Mouse (Mus musculus): Measurements from ENCODE around the gene 9130230L23Rik.

The 9130230L23Rik gene

GRCm38 (mm10) chr5:66004134-66004925 is at the start of gene 9130230L23Rik:
9130230L23Rik (minus strand) TSS chr5:66004285.
- DNase-seq, result no peak

DNA sequence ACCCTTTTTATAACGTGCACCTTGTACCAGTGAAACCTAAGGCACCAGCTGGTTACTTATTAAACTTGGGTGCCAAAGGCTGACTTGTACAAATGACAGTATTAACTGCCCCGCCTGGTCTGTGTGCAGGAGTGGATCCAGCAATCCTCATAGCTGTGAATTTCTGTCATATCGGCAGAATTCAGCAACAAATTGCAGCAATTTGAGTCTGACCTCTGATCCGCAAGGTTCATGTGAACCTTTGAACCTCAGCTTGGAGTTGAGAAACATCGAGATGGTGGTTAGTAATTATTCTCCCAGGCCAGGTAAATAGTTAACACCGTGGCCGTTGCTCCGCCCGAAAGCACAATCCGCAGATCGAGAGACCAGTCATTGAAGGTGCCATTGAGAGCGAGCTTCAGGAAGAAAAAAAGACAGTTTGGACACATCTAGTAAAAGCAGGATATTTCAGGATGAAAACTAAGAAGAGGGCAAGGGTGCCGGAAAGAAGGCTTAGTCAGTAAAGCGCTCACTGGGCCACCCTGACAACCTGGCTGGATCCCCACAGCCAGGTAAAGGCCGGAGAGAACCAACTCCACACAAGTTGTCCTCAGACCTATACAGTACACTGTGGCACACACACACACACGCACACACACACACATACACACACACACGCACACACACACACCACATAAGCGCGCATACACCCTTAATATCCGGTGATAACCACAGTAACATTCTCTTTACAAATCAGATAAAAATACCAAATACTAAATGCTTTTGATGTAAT is 48.9 kb upstream of the 9130230L23Rik start:
- peak; percentile 76 to 94 for DNase-seq

DNA sequence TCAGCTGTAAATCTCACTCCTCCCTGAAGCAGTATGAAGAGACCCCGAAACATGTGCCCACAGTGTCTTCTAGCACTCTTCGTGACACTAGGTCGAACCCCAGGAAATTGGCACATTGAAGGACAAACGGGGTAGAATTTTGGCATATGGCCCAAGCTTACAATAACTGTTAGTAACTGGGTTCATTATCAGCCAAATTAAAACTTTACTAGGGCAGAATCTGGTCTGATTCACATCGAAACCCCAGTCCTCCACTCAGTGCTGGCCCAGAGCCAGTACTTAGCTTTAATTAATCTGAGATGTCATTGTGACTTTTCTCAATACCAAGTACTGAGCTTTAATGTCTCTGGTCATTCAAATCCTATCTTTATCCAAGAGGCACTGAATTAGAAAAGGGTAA is 46.8 kb upstream of the 9130230L23Rik start:
- peak in 1 of 2 experiments; percentile 61 for DNase-seq

DNA sequence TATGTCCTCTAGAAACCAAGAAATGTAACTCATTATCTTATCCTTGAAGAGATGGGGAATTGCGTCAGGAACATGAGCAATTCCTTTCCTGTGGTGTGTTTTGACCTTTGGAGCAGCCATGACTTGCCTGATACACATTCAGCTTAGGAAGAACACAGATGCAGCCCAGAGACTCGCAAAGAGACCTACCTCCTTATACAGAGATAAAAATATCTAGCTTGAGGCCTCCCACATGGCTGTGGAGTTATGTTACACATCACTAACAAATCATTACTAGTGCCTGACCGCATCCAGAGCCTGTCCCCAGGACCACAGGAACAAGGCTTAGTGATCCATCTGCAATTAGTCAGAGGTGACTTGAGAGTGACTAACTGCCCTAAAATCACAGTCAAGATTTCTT is 42.3 kb upstream of the 9130230L23Rik start:
- no peak for DNase-seq

DNA sequence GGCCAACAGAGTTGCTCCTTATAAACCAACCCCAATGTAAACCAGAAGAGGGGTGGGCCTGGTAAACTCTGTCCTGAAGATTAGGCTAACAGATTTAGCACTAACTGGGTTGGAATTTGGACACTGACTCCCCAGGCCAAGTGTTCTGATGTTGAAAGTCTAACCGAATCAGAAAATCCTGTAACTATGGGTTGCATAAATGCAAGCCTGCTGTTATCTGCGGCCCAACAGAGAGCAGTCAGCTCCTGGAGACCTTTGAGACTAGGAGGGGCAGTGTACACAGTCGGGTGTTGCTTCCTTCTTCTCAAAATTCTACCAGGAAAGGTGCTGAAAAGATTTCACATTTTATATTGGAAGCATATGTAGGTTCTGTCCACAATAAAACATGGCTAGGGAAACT is 39.8 kb upstream of the 9130230L23Rik start:
- peak in 1 of 2 experiments; percentile 66 for DNase-seq

DNA sequence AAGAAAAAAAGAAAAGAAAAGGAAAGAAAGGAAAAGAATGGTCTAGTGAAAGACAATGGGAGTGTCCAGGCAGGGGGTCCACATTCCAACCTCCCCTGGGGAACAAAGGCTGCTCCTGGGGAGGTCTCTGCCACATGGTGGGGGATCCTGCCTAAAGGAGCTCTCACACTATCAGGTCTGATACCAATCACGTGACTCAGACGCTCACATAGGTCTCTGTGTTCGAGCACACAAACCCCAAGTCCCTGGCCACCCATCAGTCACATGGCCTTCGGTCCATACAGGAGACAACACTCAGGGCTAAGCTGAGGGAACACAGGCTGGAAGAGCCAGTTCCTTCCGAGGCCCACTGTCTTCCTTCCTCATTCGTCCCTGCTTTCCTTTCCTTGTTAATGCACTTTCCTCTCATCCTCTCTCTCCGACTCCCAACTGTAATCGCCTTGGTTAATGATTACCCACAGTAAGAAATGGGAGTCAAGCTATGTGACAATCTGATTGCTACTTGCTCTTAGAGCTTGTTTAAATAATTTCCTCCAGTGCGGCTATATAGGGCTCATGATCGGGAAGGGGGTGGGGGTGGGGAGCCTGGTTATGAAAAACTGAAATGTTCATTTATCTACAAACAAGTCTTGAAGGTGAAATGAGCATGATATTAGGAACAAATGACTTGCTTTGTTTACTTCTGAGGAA is 38.7 kb upstream of the 9130230L23Rik start:
- peak in 1 of 2 experiments; percentile 62 for DNase-seq

GRCm38 (mm10) chr5:66040744-66041279 is 36.7 kb upstream of the 9130230L23Rik start:
- peak in 1 of 2 experiments; percentile 28 for DNase-seq

- peak in 1 of 2 experiments; percentile 31 for DNase-seq
Observed at GRCm38 (mm10) chr5:66039813-66040212, 35.7 kb upstream of the 9130230L23Rik start.

DNA sequence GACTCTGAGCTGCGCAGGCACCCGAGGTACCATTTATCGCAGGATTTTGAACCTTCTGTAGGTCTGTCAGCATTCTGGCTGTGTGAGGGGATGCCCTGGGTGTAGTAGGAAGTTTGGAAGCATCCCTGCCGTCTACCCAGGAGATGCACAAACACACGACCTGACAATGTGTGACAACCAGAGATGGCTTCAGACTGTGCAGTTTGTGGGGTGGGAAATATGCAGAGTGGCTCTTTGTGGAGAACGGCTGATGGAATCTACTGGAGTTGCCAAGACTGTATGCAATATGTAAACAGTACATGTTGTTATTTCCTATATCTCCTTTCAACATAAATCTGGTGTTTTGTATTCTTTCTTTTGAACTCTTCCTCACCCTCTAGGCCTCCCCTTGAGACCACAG is 33.0 kb upstream of the 9130230L23Rik start:
- no peak for DNase-seq

DNA sequence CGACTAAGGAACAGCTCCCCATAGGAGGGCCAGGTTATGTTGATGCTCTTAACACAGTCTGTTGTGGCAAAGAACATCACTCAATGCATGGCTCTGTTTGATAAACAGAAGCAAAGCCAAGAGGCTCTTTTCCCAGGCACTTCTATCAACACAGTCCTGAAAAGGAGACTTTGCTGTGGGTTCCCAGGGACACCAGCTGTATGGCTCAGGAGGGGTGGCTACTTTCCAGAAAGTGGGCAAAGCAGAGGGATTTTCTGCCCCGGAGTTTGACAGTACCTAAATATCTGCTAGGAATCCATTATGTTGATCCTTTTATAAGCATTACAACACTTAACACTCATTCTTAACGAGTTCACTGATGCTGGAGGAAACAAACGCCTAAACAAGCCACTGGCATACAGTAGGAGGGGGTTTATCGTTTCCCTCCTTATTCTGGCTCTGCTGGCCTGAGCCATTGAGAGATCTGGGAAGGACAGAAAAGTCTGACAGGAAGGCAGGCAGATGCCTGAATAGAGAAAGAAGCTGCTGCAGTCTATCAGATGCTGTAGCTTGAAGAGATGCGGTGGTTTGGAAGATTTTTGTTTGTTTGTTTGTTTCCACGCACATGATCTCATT is 32.5 kb upstream of the 9130230L23Rik start:
- DNase-seq, result no peak

DNA sequence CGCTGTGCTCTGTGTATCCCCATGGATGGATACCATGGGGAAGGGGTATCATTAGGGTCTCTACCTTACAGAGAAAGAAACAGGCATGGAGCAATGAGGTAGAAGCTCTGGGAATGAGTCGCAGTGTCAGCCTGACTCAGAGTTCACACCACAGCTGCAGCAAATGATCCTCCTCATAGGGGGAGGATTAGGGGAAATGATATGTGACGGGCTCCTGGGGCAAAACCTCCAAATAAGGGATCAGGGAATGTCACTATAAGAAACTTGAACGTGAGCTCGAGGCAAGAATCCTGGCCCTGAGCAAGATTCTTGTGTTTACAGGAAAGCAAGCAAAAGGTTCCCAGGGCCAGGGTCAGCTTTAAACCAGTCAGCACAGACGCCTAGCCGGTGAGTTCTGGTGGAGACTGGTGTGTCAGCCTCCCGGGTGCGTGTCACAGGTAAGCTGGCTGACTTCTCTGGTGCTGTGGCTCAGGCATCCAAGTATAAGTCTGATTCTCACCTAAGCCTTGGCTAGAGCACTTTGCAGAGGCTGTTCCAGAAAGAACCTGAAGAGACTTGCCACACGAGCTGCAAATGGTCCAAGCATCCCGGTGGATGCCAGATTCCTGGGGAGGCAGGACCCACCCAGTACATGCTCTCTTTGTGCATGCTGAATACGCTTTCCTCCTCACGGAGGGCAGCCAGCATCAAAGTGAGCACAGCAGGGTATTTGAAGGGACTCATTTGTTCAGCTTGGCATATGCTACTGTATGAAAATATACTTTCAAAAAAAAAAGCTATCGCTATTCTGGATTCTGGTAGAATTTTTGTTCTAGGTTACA is 30.5 kb upstream of the 9130230L23Rik start:
- DNase-seq, result peak; percentile 66 to 76

DNA sequence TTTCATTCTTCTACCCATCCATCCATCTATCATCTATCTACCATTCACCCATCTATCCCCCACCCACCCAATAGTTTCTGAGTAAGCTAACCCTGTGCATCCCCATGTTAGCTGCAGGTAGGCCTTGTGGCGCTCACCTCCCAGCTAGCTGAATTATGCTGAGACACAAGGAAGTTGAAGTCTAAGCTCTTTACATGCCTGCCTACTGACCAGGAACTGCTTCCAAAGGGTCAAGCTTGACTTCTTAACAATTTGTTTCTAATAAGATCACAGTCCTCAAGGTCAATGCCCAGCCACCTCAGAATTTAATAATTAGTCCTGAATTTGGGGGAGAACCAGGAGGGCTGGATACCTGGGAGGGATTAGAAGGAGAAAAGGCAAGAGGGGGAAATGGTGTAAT is 28.7 kb upstream of the 9130230L23Rik start:
- DNase-seq, result peak in 1 of 2 experiments; percentile 47

GRCm38 (mm10) chr5:66031699-66032098 is 27.6 kb upstream of the 9130230L23Rik start:
- no peak for DNase-seq

- no peak for DNase-seq
Observed at GRCm38 (mm10) chr5:66028232-66028631, 24.1 kb upstream of the 9130230L23Rik start.

DNA sequence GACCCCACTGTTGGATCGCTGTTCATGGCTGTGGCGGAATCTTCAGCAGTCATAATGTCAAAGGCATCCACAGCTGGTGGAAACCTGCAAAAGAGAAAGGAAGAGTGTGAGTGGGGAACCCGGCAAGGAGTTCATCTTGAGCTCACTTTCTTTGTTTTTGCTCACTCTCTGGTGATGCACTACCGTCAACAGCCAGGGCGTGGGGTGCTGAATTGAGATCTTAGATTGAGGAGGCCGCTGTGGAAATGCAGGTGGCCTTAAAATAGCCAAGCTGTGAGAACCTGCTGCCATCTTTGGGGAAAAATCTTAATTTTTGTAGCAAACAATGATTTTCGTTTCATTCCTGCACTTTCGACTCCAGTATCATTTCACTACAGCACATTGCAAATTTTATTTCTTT is 23.1 kb upstream of the 9130230L23Rik start:
- DNase-seq, result no peak

- no peak for DNase-seq
Observed at GRCm38 (mm10) chr5:66026796-66027195, 22.7 kb upstream of the 9130230L23Rik start.

DNA sequence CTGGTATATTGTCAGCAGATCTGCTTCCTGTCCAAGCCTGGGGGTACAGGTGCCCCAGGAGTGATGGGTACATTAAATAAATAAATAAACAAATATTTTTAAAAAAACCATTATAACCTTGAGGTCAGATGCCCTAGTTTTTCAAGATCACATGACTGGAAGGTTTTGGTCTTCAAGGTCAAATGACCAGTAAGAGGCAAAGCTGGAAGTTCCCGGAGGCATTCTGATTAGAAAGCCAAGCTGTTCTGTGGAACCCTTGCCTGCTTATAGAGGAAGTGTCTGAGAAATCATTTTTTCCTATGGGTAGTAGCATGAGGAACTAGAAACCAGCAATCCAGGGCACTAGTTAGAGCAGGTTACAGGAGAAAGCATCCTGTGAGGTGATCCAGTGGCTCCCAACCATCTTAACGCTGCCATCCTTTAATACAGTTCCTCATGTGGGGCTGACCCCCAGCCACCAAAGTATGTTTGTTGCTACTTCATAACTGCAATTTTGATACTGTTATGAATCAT is 11.4 kb upstream of the 9130230L23Rik start:
- DNase-seq, result no peak

DNA sequence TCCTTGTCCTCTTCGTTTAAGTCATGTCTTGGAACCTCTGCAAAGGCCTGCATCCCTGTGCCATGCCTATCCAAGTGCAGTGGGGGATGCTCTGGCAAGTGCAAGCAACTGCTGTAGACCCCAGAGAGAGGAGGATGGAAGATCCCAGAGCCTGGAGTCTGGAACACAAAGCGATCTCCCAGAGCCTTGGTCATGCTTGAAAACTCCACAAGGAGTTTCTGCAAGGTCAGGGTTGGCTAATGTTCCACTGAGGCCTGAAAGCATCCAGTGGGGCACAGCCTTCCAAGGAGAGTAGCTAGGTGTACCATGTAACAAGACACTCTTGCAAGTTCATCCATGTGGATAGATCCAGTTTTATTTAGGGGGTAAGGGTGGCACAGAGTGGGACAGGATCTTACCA is 10.4 kb upstream of the 9130230L23Rik start:
- peak; percentile 71 to 79 for DNase-seq

- DNase-seq, result peak; percentile 62 to 82
Observed at GRCm38 (mm10) chr5:66013999-66014398, 9.9 kb upstream of the 9130230L23Rik start.

DNA sequence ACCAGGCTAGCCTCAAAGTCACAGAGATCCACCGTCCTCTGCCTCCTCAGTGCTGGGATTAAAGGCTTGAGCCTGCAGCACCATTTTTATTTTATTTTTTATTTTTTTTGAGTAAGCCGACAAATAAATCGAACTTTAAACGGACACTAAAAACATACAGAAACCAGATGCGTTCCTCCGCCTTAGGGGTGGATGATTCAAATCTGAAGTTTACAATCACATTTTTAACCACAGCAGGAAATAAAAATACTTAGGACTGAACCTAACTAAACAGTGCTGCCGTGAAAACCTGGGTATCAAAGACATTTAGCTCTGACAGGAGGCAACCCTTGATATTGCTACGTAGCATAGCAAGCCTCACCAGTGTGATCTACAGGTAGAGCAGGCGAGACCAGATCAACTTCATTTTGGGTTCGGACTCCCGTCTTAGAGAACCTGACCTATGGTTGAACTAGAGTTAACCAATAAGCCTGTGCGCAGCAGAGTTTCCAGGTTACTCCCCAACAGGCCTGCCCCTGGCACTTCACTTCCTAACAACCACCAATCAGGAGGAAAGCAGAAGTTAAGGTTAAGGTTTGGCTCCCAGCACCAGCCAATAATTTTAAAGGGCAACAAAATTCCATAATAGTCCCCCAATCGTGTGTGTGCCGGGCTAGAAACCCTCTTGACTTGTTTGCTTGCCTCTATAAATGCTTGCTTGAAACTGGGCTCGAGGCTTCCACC is 4.3 kb upstream of the 9130230L23Rik start:
- DNase-seq, result no peak

All from kidney, postnatal 36 days (tissue).